Mouse (Mus musculus) hindbrain, embryonic 16.5 days (tissue): ENCODE measurements around the gene Coro7. TPM values are rescaled to one million over a fixed set of nuclear protein-coding genes. Genes with fewer than 3 reads are reported as not detected.

Experiments
- ATAC-seq: fragments of 200-750 bp; cut with Nextera tagmentation; 2 replicates; pipeline ENCODE4 v1.8.0; 2017; ENCODE audit warnings: moderate TSS enrichment, moderate library complexity
- H3K27ac ChIP-seq: fragments of 300-500 bp; sonication (generic); 2 replicates; pipeline ENCODE4 v1.5.1; 2014; ENCODE audit warnings: low read depth, mild to moderate bottlenecking, control low read depth, low read length, moderate library complexity
- H3K27me3 ChIP-seq: fragments of 300-500 bp; sonication (generic); replicated peaks from 2 replicates; pipeline ENCODE4 v1.6.1; 2014; ENCODE audit warnings: low read length; ENCODE audit not compliant: control insufficient read depth, insufficient read depth
- H3K36me3 ChIP-seq: fragments of 300-500 bp; sonication (generic); 2 replicates; pipeline ENCODE4 v1.6.1; 2014; ENCODE audit warnings: mild to moderate bottlenecking, low read length, moderate library complexity, mixed read lengths; ENCODE audit not compliant: control insufficient read depth, insufficient read depth
- H3K4me1 ChIP-seq: fragments of 300-500 bp; sonication (generic); 2 replicates; pipeline ENCODE4 v1.6.1; 2014; ENCODE audit warnings: low read depth, low read length; ENCODE audit not compliant: control insufficient read depth, insufficient read depth
- H3K4me2 ChIP-seq: fragments of 300-500 bp; sonication (generic); 2 replicates; pipeline ENCODE4 v1.6.1; 2014; ENCODE audit warnings: mild to moderate bottlenecking, low read length, control low read depth, moderate library complexity
- H3K4me3 ChIP-seq: fragments of 300-500 bp; sonication (generic); 2 replicates; pipeline ENCODE4 v1.5.1; 2014; ENCODE audit warnings: mild to moderate bottlenecking, low read length, control low read depth, moderate library complexity
- H3K9ac ChIP-seq: fragments of 300-500 bp; sonication (generic); 2 replicates; pipeline ENCODE4 v1.6.1; 2014; ENCODE audit warnings: low read depth, mild to moderate bottlenecking, control low read depth, low read length, moderate library complexity
- H3K9me3 ChIP-seq: fragments of 300-500 bp; sonication (generic); 2 replicates; pipeline ENCODE4 v1.6.1; 2014; ENCODE audit warnings: mild to moderate bottlenecking, low read length, moderate library complexity; ENCODE audit not compliant: control insufficient read depth
- WGBS: fragments of 180-500 bp; shearing (Covaris S2); extraction: QIAGEN DNeasy Blood & Tissue Kit; methylation state at CpG from one replicate; pipeline ENCODE4 v1.1.7; 2014; 5-methylcytosine and 5-hydroxymethylcytosine counted together
- polyA plus RNA-seq: library from polyadenylated mRNA; unstranded; fragments of >200 nt; fragmentation: Nextera tagmentation; extraction: Ambion mirVana; gene quantifications from 2 replicates; pipeline ENCODE4 v1.2.1, GENCODE M21; 2015

Coro7 gene
- polyA plus RNA-seq, 1 experiment from 2014 or later, result 32.1 TPM

DNA sequence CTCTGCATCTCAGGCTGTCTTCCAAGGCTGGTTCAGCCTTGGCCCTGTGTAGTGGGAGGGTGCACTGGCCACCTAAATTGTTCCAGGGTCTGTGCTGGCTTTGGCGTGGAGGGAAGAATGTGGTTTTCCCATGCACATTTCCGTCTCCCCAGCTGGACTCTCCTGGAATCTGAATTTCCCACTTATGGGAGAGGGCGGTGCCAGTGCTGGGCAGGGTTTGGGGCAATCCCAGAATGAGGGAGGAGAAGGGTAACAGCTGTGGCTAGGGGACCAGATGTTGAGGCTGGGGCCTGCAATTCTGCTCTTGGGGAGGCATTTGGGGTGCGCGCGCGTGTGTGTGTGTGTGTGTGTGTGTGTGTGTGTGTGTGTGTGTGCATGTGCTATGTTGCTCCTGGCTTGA, 82.3 kb downstream of the Coro7 start:
- H3K9ac ChIP-seq, result peak overlapping the region; percentile 39
- no peaks in the 10 kb centered on the region for H3K9me3 ChIP-seq
- peaks cover 59% of the 10 kb centered on the region for H3K4me1 ChIP-seq
- no peaks in the 10 kb centered on the region for H3K27me3 ChIP-seq
- H3K4me2 ChIP-seq, result peak overlapping the region; percentile 94
- H3K27ac ChIP-seq, result no peak overlapping the region
- peak overlapping the region; percentile 14 for H3K4me3 ChIP-seq
- H3K36me3 ChIP-seq, result no peaks in the 10 kb centered on the region
- no peak for ATAC-seq
- WGBS, result 56% methylated on average over 7 of the region's 7 CpGs

DNA sequence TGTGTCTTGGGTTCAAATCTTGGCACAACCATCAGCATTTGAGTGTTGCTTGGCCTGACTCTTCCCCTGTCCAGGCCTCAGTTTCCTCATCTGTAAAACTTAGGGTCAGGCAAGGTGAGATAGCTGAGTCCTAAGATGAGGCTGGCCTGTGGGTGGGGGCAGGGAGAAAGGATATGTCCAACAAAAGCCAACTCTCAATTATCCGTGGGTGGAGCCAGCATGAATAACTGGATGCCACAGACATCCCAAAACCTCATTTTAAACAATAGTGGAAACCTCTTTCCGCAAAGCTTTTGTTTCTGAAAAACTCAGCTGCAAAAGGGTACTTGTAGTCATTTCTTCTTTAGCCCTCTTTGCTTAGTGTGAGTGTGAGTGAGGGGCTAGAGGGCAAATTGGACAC, 82.7 kb downstream of the Coro7 start:
- WGBS, result 26% methylated on average over 2 of the region's 2 CpGs
- peaks cover 59% of the 10 kb centered on the region for H3K4me1 ChIP-seq
- no peaks in the 10 kb centered on the region for H3K27me3 ChIP-seq
- ATAC-seq, result no peak
- H3K36me3 ChIP-seq, result no peaks in the 10 kb centered on the region
- no peak overlapping the region for H3K27ac ChIP-seq
- H3K9ac ChIP-seq, result peak overlapping the region; percentile 39; the same call in 1 of the 2 replicates
- H3K4me2 ChIP-seq, result peak overlapping the region; percentile 94
- H3K4me3 ChIP-seq, result peak overlapping the region; percentile 14
- H3K9me3 ChIP-seq, result no peaks in the 10 kb centered on the region

DNA sequence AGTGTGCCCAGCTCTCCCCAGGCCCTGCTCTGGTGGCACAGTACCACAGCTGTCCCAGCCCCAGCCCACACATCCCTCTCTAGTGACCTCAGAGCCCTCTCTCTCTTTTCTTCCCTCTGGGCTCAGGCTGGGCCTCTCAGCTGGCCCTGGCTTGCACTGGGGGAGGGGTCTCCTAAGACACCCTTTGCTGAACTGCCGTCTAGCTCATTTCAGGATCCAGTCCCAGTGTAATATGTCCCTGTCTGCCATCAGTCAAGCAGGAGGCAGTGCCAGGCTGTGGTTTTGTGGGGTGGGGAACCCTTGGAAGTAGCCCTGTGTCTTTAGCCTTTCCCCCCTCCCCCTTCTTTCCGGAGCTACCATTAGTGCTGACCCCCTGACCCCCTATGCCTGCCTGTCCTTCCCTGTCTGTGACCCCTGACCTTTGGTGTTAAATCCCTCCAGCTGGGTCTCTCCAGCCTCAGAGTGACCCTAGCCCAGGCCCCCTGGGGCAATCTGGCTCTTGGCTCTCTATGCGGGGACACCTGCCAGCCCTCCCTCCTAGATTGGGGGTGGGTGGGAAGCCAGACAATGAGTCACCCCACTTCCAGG, 83.3 kb downstream of the Coro7 start:
- peak overlapping the region; percentile 88 for H3K4me3 ChIP-seq
- 11% methylated on average over 3 of the region's 3 CpGs for WGBS
- peak; percentile 5; the same call in 1 of the 2 replicates for ATAC-seq
- H3K36me3 ChIP-seq, result no peaks in the 10 kb centered on the region
- H3K4me1 ChIP-seq, result peaks cover 58% of the 10 kb centered on the region
- H3K9me3 ChIP-seq, result no peaks in the 10 kb centered on the region
- H3K9ac ChIP-seq, result peak overlapping the region; percentile 96
- peak overlapping the region; percentile 68 for H3K27ac ChIP-seq
- peak overlapping the region; percentile 94 for H3K4me2 ChIP-seq
- H3K27me3 ChIP-seq, result no peaks in the 10 kb centered on the region

DNA sequence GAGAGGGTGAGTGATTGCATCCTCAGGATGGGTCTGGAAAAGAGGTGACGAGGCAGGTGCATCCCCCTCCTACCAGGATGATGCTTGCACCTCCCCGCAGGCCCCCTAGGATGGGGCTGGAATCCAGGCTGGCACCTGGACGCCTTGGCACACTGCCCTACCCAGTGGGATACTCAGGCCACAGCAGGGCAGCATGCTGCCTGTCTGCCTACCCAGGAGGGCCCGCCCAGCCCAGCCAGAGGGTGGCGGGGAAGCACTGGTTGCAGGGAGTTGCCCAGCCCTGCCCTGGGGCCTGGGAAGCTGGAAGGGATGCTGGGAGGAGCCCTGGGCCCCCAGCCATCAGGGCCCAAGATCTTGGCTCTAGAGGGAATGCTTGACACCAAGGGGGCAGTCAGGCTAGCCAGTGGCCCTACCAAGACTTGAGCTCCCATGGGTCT, 84.0 kb downstream of the Coro7 start:
- H3K9me3 ChIP-seq, result no peaks in the 10 kb centered on the region
- H3K4me3 ChIP-seq, result peak overlapping the region; percentile 88
- peak overlapping the region; percentile 96 for H3K9ac ChIP-seq
- peak overlapping the region; percentile 94 for H3K4me2 ChIP-seq
- peak; percentile 5; the same call in 1 of the 2 replicates for ATAC-seq
- 1% methylated on average over 5 of the region's 5 CpGs for WGBS
- H3K4me1 ChIP-seq, result peaks cover 58% of the 10 kb centered on the region
- H3K36me3 ChIP-seq, result peaks cover 2% of the 10 kb centered on the region; the same call in 1 of the 2 replicates
- H3K27ac ChIP-seq, result peak overlapping the region; percentile 92
- H3K27me3 ChIP-seq, result no peaks in the 10 kb centered on the region

DNA sequence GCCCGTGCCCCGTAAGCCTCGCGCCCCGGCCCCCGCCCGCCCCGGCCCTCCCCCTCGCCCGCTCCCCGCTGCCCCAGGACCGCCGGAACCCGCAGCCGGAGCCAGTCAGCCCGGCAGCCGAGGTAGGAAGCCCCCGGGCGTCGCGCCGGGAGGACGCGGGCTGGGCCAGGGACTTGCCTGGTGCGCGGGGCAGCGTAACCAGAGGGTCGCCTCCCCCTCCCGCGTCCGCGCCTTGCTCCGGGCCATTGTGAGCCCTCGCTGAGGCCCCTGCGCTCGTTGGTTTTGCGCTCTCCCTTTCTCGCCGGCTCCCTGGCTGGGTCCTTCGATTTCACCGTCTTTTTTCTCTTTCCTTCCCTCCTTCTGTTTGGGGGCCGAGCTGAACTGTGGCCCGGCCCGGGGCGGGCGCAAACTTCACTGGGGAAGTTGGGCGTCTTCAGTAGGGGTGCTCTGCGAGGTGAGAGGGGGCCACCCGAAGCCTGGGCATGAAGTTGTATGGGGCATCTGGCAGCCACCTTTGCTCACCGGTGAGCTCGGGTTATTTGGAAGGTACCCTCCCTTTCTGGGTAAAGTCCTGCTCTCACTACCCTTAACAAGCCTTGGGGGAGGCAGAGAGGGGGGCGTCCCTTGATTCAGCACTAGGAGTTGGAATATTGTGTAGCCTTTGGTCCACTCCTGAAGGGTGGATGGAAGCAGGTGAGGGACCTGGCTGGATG, 84.6 kb downstream of the Coro7 start:
- H3K27me3 ChIP-seq, result no peaks in the 10 kb centered on the region
- ATAC-seq, result peak; percentile 31
- H3K9ac ChIP-seq, result peak overlapping the region; percentile 96
- H3K36me3 ChIP-seq, result peaks cover 4% of the 10 kb centered on the region; the same call in 1 of the 2 replicates
- no peaks in the 10 kb centered on the region for H3K9me3 ChIP-seq
- WGBS, result 1% methylated on average over 33 of the region's 52 CpGs
- H3K27ac ChIP-seq, result peak overlapping the region; percentile 92
- peaks cover 58% of the 10 kb centered on the region for H3K4me1 ChIP-seq
- H3K4me2 ChIP-seq, result peak overlapping the region; percentile 94
- peak overlapping the region; percentile 88 for H3K4me3 ChIP-seq

DNA sequence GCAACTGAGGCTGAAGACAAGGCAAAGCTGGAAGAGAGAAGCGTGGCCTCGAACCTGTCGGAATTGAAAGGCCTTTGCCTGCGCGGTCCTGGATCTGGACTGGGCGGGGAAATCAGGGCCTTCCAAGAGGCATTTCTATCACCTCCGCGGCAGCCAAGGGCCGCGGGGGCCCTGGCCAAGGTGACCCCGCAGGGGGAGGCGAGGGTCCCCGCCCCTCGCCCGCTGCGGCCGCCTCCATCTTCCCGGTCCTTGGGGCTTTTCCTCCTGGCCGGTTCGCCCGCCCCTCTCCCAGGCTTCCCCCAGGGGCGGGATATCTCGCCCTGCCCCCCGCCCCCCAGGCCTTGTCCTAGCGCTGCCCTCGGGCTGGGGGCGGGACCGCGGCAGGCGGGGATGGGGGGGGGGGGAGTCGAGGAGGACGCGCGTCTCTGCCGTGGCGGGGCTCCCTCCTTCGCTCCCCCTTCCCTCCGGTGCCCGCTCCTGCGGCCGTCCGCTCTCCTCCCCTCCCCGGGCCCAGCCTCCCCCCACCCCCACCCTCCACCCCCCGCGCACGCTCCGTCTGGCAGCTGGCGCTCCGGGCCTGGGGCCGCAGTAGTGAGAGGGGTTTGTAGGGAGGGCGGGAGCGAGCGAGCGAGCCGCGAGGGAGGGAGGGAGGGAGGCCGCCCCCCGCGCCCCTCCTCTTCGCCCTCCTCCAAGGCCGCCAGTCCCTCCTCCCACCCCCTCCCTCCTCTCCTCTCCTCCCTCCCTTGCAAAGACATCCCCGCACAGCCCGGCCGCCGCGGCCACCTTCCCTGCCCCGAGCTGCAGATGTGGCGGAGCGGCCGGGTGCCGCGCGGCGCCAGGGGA, 85.4 kb downstream of the Coro7 start, which contains the start of gene Glis2:
Gene Glis2 (plus strand): TSS at position 743 of the 843 bp plus-strand sequence.
- peak; percentile 86 for ATAC-seq
- peak within 1 kb of the TSS; percentile 88 for H3K4me3 ChIP-seq
- H3K9ac ChIP-seq, result peak within 1 kb of the TSS; percentile 96
- peaks cover 57% of the 10 kb centered on the region for H3K4me1 ChIP-seq
- peak within 1 kb of the TSS; percentile 92 for H3K27ac ChIP-seq
- H3K4me2 ChIP-seq, result peak within 1 kb of the TSS; percentile 94
- H3K27me3 ChIP-seq, result no peaks in the 10 kb centered on the region
- peaks cover 4% of the 10 kb centered on the region; the same call in 1 of the 2 replicates for H3K36me3 ChIP-seq
- WGBS, result under 1% methylated on average over 19 of the region's 74 CpGs
- H3K9me3 ChIP-seq, result no peaks in the 10 kb centered on the region

DNA sequence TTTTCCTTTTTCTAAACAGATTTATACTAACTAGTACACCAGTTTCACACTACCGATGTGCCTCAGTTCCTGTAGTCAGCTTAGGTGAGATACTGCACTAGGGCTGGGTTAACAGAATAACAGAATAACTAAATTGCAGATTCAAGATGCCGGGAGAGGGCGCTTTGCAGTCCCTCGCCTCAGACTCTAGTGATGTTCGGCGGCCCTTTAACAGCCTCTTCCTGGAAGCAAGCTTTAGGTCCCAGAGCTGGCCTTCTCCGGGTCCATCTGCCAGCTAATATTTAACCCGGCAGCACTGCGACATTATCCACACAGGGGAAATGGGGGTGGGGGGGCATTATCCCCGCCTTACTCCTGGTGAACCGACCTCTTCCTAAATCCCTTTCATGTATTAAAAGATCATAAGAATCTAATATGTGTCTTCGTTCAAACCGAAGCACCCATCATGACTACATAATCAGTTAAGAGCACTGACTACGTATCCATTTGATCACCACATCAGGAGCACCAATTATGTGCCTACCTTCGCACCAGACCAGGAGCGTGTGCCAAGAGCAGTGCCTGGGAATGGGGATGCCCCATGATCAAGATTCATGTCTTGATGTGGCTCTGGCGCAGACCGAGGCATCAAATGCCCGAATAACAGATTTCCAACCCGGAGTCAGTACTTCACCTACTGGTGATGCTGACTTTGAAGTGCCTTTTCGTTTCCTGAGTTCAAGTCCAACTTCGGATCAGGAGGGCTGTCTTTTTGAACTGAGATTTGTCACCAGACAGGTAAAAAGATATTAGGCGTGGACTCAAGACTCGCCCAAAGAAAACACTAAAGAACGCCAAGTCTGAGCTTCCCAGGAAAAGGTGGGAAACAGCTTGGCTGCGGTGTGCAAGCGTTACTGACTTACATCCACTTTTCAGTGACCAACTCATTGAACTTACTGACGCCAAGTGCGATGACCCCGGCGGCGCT, 86.4 kb downstream of the Coro7 start:
- Histone ChIP-seq H3K4me2 (peak overlapping the region; percentile 94), H3K9ac (peak overlapping the region; percentile 96), H3K27ac (peak overlapping the region; percentile 92), H3K36me3 (peaks cover 4% of the 10 kb centered on the region; the same call in 1 of the 2 replicates), H3K27me3 (no peaks in the 10 kb centered on the region), H3K4me3 (peak overlapping the region; percentile 88), H3K4me1 (peaks cover 47% of the 10 kb centered on the region), H3K9me3 (no peaks in the 10 kb centered on the region)
- no peak for ATAC-seq
- WGBS, result 11% methylated on average over 32 of the region's 32 CpGs

DNA sequence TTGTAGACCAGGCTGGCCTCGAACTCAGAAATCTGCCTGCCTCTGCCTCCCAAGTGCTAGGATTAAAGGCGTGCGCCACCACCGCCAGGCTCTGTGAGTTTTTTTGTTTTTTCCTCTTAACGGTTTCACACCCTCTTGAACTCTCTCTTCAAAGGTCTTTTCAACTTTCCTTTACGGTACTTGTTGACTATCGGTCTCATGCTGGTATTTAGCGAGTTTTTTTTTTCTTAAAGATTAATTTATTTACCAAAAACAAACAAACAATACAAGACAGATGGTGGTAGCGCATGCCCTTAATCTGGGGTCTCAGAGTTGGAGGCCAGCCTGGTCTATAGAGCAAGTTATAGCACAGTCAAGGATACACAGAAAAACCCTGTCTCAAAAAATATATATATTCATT, 89.3 kb downstream of the Coro7 start:
- H3K9me3 ChIP-seq, result no peaks in the 10 kb centered on the region
- no peak overlapping the region for H3K9ac ChIP-seq
- H3K4me3 ChIP-seq, result no peak overlapping the region
- H3K4me1 ChIP-seq, result peaks cover 26% of the 10 kb centered on the region
- 97% methylated on average over 9 of the region's 9 CpGs for WGBS
- no peak for ATAC-seq
- H3K27ac ChIP-seq, result no peak overlapping the region
- peaks cover 4% of the 10 kb centered on the region; the same call in 1 of the 2 replicates for H3K36me3 ChIP-seq
- H3K4me2 ChIP-seq, result no peak overlapping the region
- H3K27me3 ChIP-seq, result no peaks in the 10 kb centered on the region
